Mouse (Mus musculus) right cerebral cortex, adult 2 months (tissue): Measurements from ENCODE around the gene Artn.
A peak's percentile ranks its signal among the peaks of the same experiment; 100 is the strongest.

Experiments
- DNase-seq, 2 experiments: peaks; one replicate each; pipeline ENCODE4 v3.0.0; 2021 to 2022; ENCODE audit warnings: low spot score in 2 of 2

The Artn gene

DNA sequence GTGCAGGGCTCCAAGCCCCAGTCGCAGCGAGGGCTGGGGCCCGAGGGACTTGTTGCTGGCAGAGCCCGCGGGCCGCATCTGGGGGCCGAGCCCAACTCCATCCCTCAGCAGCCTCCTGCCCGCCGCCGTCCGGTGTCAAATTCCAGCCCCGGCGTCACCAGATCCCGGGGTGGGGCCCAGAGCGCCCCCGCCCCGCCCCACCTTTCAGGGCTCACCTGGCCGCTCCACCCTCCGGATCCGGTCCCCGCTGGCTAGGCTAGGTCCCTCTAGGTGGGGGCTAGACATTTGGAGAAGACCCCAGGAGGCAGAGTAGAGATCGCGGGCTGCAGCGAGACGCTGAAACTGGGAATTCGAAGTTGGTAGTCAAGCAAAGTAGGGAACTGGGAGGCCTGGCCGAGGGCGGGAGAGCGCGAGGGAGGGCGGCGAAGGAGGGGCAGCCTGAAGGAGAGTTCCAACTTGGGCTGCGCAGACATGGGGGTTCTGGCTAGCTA, at the start of gene Artn:
Artn (minus strand) TSS at position 373 of the 491 bp plus-strand sequence.
- no peak for DNase-seq

DNA sequence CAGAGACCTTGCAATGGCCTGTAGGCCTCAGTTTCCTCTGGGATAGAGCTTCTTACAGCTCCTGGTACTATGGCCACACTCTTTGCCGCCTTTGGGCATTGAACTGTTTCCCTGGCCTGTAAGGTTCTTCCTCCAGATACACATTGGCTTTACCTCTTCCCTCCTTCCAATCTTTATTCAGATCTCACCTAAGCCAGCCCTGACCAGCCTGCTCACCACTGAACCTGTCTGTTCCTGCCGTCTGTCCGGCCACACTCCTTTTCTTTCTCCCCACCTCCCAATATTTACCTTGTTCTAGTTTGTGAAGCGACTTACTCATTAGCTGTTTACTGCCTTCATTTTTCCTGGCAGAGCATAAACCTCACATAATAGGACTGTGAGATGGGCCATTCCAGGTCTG, 49.6 kb upstream of the Artn start:
- DNase-seq = no peak

DNA sequence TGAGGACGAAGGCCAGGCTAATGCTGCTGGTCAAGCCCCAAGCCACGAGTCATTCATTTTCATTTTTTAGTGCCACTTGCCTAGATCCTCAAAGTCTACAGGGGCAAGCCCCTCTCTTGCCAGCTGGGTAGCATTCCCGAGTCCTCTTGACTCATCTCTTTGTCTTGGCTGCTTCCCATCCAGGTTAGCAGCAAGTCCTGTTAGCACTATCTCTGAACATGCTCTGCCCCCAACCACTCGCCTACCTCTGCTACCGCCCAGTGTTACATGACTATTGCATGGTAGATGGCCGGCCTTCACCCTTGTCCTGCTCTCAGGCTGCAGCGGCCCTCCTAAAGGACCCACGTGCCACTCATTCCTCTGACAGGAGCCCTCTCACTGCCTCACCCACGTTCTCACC, 48.7 kb upstream of the Artn start:
- no peak for DNase-seq

DNA sequence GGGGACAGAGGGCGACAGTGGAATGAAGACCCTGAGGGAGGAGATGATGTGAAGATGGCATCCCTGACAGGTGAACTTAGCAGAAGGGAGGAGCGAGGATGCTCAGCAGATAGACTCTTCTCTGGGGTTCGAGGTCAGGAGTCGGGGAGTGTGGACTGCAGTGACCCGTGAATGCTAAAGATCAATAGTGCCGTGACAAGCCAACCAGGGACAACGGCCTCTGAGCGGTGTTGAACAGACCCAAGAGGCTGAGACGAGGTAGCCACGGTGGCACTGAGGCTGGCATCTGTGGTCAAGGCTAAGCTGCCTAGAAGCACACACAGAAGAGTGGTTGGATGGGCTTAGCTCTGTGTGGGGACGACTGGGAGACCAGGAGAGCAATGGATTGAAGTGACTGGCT, 48.3 kb upstream of the Artn start:
- no peak for DNase-seq

DNA sequence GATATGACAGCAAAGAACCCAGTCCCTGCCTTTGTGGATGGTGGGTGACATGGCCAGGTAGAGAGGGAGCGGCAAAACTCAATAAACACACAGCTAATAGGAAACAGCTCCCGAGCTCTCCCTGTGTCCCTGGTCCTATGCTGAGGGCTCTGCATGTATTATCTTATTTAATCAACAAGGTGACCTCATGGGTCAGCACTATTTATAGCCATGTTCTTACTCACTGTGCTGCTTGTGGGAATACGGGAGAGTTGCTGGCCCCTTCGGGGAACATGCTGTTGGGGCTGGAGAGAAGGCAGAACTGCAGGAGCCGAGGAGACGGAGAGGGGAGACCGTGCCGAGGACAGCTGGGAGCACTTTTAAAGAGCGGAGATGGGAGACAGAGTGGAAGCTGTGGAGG, 47.8 kb upstream of the Artn start:
- DNase-seq = no peak

DNA sequence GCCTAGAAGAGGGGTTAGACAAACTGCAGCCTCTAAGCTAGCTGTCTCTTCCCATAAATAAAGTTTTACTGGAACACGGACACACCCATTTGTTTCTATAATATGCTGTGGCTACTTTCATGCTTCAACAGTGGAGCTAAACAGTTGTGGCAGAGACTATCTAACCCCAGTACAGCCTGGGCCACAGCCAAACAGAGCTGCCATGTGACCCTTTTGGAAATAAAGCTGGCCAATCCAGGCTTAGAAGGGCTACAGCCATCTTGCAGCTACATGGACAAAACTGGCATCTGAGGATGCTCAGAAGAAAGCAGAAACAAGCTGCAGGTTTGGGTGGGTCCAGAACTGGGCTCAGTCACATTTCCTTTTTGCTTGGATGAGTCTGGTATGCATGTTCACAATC, 46.3 kb upstream of the Artn start:
- DNase-seq = no peak

DNA sequence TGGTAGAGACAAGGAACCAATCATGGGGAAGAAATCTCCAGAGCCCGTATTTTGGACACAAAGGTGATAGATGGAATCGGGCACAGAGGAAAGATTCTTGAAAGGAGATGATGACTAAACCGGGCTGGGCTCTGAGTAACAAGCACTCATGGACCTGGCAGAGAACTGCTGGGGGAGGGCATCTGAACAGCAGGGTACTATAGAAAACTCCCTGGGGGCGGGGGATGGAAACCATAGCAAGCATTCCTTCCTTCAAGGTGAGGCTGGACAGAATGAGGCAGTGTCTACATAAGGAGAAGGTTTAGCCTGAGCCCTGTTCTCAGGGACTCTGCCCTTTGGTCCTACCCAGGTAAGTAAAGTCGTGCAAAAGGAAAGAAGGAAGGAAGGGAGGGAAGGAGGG, 45.2 kb upstream of the Artn start:
- DNase-seq = peak; percentile 44 to 56

DNA sequence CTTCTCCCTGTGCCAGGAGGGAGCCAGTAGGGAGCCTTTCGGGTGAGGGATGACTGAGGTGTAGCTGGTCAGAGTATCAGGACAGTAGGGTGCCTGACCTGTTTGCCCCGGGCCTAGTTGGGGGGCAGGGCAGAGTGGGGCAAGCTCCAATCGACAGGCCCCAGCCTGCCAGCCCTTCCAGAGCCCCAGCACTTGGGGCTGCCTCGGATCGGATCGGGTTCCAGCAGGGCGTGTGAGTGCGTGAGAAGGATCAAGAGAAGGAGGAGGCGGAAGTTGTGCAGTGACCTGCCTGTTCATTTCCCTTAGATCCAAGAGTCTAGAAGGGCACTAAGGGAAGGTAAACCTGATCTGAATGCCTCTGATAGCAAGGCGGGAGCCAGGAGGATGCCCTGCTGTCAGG, 43.4 kb upstream of the Artn start:
- DNase-seq = no peak

DNA sequence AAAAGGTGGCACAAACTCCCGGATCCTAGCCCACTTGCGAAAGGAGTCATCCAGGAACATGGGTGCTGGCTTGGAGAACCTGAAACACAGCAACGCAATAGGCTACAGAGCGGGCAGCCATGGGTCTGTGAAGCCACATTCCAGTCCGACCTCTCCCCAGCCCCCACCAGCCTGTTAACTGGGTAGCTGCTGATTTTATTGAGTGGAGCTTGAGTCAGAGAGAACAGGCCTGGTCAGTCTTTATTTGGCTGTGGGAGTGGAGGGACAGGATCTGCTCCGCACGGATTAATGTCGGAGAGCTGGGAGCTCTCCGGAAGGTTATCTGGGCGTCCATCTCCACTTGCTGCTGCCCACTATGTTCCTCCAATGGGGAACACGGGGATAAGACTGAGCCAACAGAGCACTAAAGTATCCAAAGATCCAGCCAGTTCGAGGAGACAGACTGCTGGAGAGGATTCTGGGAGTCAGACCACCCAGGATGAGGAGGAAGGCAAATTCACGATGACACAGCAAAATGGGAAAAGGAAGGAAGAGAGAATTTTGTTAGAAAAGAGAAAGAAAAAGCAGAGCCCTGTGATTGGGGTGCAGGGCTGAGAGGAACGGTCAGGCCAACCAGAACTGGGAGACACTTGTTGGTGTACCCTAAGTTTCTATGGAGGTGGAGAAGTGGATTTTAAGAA, 34.9 kb upstream of the Artn start:
- DNase-seq = no peak

DNA sequence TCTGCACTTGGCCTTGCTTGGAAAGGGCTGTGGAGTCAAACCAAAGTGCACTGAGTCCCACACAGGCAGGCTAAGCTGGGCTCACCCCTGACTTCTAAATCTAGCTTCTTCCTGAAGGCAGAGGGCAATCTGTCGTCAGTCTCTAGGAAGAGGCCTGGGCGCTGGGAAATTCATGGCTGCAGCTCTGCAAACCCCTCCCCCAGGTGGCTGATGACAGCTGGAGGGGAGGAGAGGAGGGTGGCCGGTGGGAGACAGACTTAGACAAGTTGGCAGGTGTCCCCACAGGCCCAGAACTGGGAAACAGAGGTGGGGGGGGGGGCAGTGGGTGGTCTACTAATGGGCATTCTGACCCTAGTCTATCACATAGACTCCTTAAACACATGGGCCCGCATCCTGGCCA, 27.9 kb upstream of the Artn start:
- DNase-seq = no peak

DNA sequence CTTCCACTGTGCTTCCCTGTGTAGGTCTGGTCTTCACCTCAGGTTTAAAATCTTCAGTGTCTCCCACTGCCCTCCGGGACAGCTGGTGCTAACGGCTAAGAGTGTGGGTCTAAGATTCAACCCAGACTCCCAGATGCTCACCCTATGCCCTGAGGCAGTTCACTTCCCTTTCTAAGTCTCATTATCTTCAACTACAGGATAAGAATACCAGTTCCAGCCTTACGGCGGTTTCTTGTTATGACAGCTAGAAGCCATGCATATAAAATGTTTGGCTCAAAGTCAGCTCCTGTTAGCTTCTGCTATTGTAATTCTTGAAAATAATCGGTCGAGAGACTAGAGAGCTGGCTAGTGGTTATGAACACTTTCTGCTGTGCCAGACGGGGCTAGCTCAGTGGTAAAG, 17.9 kb upstream of the Artn start:
- DNase-seq = no peak

DNA sequence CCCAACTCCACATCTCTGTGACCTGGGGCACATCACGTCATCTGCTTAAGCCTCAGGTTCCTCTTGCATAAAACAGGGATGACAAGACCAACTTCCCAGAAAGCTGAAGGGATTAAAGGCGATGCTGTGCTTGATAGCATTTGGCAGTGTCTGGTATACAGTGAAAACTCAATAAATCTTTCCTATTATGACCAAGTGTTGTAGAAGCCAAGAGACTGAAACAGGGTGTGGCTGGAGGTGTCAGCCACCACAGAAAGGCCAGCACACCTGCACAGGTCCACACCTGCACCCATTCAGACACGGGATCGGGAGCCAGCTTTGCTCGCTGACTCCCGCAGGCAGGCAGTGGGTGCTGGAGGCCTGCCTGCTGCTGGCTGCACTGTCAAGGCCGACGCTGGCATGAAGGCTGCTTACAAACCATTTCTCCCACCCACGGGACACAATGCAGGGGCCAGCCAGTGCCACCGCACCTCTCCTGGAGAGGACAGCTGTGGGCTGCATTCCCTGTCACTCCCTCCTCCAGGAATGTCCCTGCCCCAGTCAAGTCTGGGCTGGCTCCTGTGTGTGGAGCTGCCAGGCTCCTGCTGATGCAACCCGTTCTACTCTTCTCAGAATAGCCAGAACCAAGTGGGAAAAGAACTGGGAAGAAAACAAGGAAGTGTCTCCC, 17.2 kb upstream of the Artn start:
- peak in 1 of 2 experiments; percentile 6 for DNase-seq

DNA sequence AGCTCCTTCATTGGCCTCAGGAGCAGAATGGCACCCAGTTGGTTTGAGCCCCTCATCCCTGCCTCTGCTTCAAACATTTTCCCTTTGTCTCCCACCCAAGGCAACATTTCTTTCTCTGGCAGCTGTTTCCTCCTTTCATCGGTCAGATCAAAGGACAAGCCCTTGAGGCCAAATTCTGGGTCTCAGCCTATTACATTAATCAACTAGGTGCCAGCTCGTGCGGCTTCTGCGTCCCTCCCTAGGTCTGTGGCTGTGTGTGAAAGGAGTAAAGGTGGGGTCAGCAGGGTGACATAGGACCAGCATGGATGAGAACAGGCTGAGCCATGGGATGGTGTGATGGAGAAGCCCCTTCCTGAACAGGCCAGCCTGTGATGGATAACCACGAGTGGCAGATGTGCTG, 13.8 kb upstream of the Artn start:
- DNase-seq = no peak

DNA sequence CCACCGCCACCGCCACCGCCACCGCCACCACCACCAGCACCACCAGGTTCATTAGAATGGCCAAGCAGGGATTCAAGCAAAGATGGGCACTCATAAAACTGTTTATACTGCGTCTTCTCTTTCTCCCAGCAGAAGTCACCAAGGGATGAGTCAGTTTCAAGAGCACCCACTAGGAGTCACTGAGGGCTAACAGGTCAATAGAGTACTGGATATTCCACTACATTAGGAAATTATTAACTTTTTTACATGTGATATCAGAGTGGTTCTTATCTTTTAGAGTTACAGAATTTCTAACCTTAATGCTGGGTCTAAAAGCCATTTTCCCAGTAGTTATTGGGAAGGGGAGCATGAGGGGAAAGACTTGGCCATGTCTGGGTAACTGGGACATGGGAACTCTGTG, 7.4 kb upstream of the Artn start:
- no peak for DNase-seq

DNA sequence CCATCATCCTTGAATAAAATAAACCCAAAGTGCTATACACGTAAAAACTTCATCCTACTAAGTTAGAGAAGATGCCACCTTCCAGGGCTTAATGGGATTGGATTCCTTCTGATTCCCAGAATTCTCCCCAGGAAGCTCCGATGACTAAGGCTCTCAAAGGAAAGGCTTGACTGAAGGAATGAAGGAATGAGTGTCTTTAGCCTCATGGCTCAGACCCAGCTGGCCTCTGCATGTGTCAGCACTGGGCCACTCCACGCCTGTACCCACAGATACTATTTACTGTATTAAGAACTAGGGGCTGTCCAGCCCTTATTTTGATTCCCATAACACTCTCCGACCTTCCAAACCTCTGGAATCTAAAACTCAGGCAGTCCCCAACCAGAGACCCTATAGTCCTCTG, 4.5 kb upstream of the Artn start:
- DNase-seq = no peak

DNA sequence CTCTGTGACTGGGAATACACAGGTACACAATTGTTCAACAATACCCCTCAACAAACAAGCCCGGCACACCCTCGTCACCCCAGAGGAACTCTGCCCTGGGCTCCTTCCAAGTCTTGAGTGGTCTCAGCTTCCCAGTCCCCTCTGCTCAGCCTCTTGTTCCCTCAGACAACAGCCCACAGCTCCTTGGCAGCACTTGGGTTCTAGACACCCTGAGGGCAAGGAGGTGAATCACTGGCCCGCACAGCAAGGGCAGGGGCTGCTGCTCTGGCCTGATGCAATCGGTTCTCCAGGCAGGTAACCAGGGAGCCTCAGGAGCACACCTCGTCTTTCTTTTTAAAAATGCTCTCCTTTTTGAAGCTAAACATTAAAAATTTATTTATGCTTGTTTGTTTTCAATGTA, 3.7 kb upstream of the Artn start:
- DNase-seq = no peak

DNA sequence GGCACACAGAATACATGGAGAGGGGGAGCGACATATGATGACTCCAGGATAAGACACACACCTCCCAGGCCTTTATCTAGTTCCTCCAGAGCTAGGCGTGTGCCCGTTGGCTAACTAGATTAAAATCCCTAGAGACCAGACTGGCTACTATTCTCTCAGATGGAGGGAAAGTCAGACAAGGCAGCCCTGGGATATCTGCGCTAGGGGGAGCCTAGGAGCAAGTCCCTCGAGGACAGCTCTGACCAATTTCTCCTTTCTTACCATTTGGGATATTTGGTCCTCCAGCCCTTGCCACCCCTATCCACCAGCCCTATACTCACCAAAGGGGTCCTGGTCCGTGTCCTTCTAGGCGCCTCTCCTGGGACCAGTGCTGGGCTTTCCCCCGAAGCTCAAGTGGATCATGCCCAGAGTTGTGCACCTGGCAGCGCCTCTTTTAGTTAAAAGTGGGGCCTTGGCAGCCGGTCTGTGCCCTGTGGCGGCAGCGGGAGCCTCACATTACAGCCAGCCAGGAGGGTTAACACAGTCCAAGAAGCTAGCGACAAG, 793 bp downstream of the Artn start:
- peak; percentile 57 to 68 for DNase-seq

DNA sequence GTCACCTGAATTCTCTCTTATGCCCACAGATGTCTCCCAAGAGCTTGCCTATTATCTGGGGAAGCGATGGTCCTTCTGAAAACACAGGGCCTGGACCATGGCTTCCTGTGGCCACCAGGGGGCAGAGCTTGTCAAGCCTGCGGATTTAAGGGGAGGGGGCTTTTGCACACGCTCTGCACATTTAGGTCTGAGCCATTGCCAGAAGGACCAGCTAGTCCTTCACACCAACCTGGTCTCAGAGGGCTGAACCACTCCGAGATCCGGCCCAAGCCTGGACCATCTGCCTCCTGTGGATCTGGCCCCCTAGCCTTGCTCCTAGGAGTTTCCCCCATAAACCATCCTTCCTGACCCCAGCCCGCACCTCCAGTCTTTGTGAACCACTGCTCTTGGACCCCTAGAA, 1.3 kb downstream of the Artn start:
- DNase-seq = no peak

DNA sequence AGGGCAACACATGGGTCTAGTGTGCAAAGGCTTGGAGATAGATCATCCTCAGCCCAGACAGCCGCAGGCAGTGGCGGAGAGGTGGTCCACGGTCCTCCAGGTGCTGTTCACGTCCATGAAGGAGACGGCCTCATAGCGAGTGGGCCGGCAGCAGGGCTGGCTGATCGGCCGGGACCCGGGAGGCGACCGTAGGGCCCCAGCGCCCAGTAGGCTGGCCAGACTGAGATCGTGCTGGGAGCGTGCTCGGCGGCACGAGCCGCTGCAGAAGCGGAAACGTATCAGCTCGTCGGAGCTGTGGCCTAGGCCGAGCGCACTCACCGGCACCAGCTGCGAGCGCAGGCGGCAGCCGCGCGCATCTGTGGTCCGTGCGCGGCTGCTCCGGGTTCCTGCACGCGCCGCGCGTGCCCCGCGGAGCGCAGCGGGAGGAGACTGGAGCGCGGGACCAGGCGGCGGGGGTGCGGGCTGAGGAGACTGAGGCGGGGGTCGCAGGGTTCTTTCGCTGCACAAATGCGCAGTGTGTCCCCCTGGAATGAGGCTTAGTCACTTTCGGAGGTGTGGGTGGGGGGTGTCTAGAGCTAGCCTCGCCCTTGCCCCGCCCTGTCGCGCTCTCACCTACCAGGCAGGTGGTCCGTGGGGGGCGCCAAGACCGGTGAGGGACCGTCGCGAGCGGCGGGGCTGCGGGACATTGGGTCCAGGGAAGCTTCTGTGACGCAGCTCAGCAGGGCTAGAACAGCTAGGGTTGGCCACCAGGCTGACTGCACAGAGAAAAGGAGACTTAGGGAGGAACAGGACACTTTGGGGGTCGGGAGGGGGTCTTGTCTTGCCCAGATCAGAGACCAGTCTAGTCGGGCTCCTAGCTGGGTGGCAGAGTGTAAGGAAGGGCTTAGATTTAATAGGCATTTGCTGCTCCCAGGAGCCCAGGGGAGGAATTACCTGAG, 2.7 kb downstream of the Artn start:
- peak; percentile 61 to 72 for DNase-seq

DNA sequence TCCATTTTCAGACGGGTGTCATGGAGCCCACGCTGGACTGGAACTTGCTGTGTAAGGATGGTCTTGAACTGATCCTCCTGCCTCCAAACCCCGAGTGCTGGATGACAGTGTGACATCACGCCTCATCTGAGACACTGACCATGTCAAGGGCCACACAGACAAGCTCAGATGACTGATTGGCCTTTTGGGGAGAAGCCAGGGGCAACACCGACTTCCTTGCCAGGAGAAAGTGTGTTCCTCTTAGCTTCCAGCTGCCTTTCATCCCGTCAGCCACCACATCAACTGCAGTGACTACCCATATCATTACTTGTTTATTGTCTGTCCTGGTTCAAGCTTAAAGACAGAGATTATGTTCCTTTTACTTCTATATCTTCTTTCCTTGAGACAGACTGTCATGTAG, 4.6 kb downstream of the Artn start:
- no peak for DNase-seq

DNA sequence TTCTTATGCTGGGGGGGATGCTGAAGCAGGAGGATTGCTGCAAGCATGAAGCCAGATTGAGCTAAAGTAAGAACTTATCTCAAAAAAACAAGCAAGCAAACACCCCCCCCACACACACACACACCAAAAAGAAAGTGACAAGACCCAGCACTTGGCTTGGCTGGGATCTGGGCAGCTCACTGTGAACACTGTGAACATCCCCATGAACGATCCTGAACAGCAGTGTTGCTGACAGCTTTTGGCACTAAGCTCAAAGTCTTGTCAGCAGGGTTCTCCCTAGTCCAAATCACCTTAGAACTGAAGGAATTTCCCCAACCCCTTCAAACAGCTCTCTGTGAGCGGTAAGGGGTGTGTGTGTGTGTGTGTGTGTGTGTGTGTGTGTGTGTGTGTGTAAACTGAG, 6.1 kb downstream of the Artn start:
- DNase-seq = no peak

DNA sequence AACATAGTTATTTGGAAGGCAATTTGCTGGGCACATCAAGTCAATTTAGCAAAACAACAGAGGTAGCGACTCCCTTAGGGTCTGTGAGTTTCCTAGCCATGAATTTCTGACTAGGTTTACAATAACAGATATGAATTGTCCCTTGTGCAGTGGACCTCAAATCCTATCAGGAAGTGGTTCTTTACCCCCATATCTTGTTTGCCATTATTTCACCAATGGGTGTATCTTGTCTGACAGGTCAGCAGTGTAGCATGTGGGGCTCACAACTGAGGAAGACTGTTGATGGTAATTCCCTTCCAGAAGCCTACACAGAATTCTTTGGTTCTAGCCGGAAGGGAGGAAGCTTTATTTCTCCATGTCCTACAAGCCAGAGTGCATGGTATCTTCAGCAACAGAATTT, 8.2 kb downstream of the Artn start:
- no peak for DNase-seq
